Mouse (Mus musculus) brain, embryonic 14.5 days (tissue): ENCODE data around the gene Creb3l4.

Experiments used
- CTCF ChIP-seq: fragments of 200-500 bp; IDR thresholded peaks from 2 replicates; pipeline ENCODE4 v1.5.1; 2012; ENCODE audit warnings: inconsistent platforms, mild to moderate bottlenecking, moderate library complexity, borderline replicate concordance; ENCODE audit not compliant: insufficient read depth, insufficient read length; ENCODE audit errors: extremely low read depth
- POLR2A ChIP-seq: fragments of 200-500 bp; IDR thresholded peaks from 2 replicates; pipeline ENCODE4 v1.6.1; 2012; ENCODE audit warnings: mild to moderate bottlenecking, inconsistent platforms, borderline replicate concordance; ENCODE audit not compliant: poor library complexity, insufficient read depth, insufficient read length, severe bottlenecking; ENCODE audit errors: extremely low read depth

DNA sequence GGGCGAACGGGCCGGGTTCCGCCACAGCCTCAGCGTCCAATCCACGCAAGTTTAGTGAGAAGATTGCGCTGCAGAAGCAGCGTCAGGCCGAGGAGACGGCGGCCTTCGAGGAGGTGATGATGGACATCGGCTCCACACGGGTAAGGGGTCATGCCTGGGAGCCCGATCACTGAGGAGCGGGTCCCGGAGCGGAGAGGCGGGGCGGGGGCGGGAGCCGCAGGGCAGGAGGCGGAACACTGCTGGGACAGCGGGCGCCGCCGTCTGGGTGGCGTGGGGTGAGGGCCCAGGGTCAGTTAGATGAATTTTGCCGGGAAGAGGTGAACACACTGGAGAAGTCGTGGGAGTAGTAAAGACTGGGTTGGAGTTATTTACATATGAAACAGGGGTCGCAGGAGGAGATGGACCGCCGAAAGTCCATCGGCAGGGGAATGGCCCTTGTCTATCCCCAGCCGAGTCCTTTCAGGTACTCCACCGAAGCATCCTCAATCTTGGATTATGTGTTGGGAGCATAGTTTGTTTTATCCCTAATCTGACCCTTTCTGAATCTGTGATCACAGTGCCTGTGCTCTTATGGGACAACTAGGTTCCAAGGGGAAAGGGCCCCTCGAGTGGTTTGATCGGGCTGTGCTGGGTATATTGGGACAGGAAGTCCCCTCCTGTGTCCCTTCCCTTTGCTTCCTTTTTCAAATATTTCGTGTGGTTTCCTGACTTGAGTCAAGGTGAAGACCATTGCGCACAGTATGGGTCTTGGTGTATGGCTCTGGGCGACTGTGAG lies 11.3 kb upstream of the Creb3l4 start:
- TF ChIP-seq CTCF, result no peak
- no peak for TF ChIP-seq POLR2A
